Mouse (Mus musculus) kidney, adult 2 months (tissue): ENCODE measurements at regions not wholly inside any gene's neighbourhood (a gene's known extent, or its start where the extent isn't known, plus 50 kb on each side); places are given as distances from the start of the nearest gene placed in this dataset.

Experiments
- CTCF ChIP-seq: fragments of 200-500 bp; conservative IDR thresholded peaks from 2 replicates; pipeline ENCODE4 v1.5.1; 2011; ENCODE audit warnings: low read depth, mild to moderate bottlenecking, control low read depth, low read length, moderate library complexity, mixed read lengths; ENCODE audit not compliant: insufficient read depth, insufficient read length
- POLR2A ChIP-seq: fragments of 200-500 bp; IDR thresholded peaks from one replicate; pipeline ENCODE4 v1.6.1; 2011; ENCODE audit warnings: low read depth, low read length, control low read depth

GRCm38 (mm10) chr8:116177946-116178345, 326.8 kb upstream of the Dynlrb2 start:
- no peak for TF ChIP-seq CTCF
- TF ChIP-seq POLR2A: no peak
